Mouse (Mus musculus): ENCODE data around the gene Acr. TPM values are rescaled to one million over a fixed set of nuclear protein-coding genes. Genes with fewer than 3 reads are reported as not detected.

Acr gene
- polyA plus RNA-seq, 1 experiment, result 0.56 TPM

GRCm38 (mm10) chr15:89531399-89531798, 36.7 kb upstream of the Acr start:
- Histone ChIP-seq H3K27me3 (ENCODE audit: control insufficient read depth, insufficient read depth, low read length) (no peaks in the 10 kb centered on the region), H3K4me1 (ENCODE audit: control insufficient read depth, insufficient read depth, insufficient read length, low read length) (peaks cover 4% of the 10 kb centered on the region; the same call in 1 of the 2 replicates), H3K36me3 (ENCODE audit: control insufficient read depth, insufficient read depth, low read length) (no peaks in the 10 kb centered on the region), H3K4me3 (ENCODE audit: low read depth, low read length) (no peak overlapping the region), H3K27ac (ENCODE audit: insufficient read depth, low read depth, low read length) (no peak overlapping the region)
- no peak for TF ChIP-seq CTCF (IDR thresholded peaks at IDR 0.05; ENCODE audit: extremely low read depth, insufficient read length, insufficient replicate concordance, low read depth, low read length)
- no peak for TF ChIP-seq POLR2A (IDR thresholded peaks at IDR 0.05; ENCODE audit: low read depth, low read length)
- 92% methylated on average over 5 of the region's 5 CpGs for WGBS

- Histone ChIP-seq H3K27ac (ENCODE audit: insufficient read depth, low read depth, low read length) (no peak overlapping the region), H3K4me3 (ENCODE audit: low read depth, low read length) (no peak overlapping the region), H3K27me3 (ENCODE audit: control insufficient read depth, insufficient read depth, low read length) (no peaks in the 10 kb centered on the region), H3K4me1 (ENCODE audit: control insufficient read depth, insufficient read depth, insufficient read length, low read length) (peaks cover 4% of the 10 kb centered on the region; the same call in 1 of the 2 replicates), H3K36me3 (ENCODE audit: control insufficient read depth, insufficient read depth, low read length) (no peaks in the 10 kb centered on the region)
- WGBS, result 26% methylated on average over 29 of the region's 29 CpGs
- TF ChIP-seq POLR2A (IDR thresholded peaks at IDR 0.05; ENCODE audit: low read depth, low read length) (no peak), CTCF (IDR thresholded peaks at IDR 0.05; ENCODE audit: extremely low read depth, insufficient read length, insufficient replicate concordance, low read depth, low read length) (no peak)
Measured at GRCm38 (mm10) chr15:89532026-89532923, 35.9 kb upstream of the Acr start.

GRCm38 (mm10) chr15:89532924-89533842, 34.9 kb upstream of the Acr start:
- H3K27me3 ChIP-seq (ENCODE audit: control insufficient read depth, insufficient read depth, low read length), result no peaks in the 10 kb centered on the region
- H3K36me3 ChIP-seq (ENCODE audit: control insufficient read depth, insufficient read depth, low read length), result no peaks in the 10 kb centered on the region
- no peak overlapping the region for H3K27ac ChIP-seq (ENCODE audit: insufficient read depth, low read depth, low read length)
- TF ChIP-seq CTCF (IDR thresholded peaks at IDR 0.05; ENCODE audit: extremely low read depth, insufficient read length, insufficient replicate concordance, low read depth, low read length), result no peak
- no peak for TF ChIP-seq POLR2A (IDR thresholded peaks at IDR 0.05; ENCODE audit: low read depth, low read length)
- WGBS, result 82% methylated on average over 23 of the region's 23 CpGs
- peaks cover 4% of the 10 kb centered on the region; the same call in 1 of the 2 replicates for H3K4me1 ChIP-seq (ENCODE audit: control insufficient read depth, insufficient read depth, insufficient read length, low read length)
- no peak overlapping the region for H3K4me3 ChIP-seq (ENCODE audit: low read depth, low read length)

GRCm38 (mm10) chr15:89533843-89534207, 34.3 kb upstream of the Acr start:
- WGBS, result 84% methylated on average over 10 of the region's 10 CpGs
- Histone ChIP-seq H3K4me3 (ENCODE audit: low read depth, low read length) (no peak overlapping the region), H3K36me3 (ENCODE audit: control insufficient read depth, insufficient read depth, low read length) (no peaks in the 10 kb centered on the region), H3K4me1 (ENCODE audit: control insufficient read depth, insufficient read depth, insufficient read length, low read length) (peaks cover 4% of the 10 kb centered on the region; the same call in 1 of the 2 replicates), H3K27me3 (ENCODE audit: control insufficient read depth, insufficient read depth, low read length) (no peaks in the 10 kb centered on the region), H3K27ac (ENCODE audit: insufficient read depth, low read depth, low read length) (no peak overlapping the region)
- TF ChIP-seq POLR2A (IDR thresholded peaks at IDR 0.05; ENCODE audit: low read depth, low read length) (no peak), CTCF (IDR thresholded peaks at IDR 0.05; ENCODE audit: extremely low read depth, insufficient read length, insufficient replicate concordance, low read depth, low read length) (no peak)

GRCm38 (mm10) chr15:89544171-89544570, 24.0 kb upstream of the Acr start:
- 81% methylated on average over 7 of the region's 7 CpGs for WGBS
- H3K27ac ChIP-seq (ENCODE audit: insufficient read depth, low read depth, low read length), result no peak overlapping the region

GRCm38 (mm10) chr15:89547321-89547720, 20.8 kb upstream of the Acr start:
- no peak for TF ChIP-seq POLR2A (IDR thresholded peaks at IDR 0.05; ENCODE audit: low read depth, low read length)
- no peak for TF ChIP-seq CTCF (IDR thresholded peaks at IDR 0.05; ENCODE audit: extremely low read depth, insufficient read length, insufficient replicate concordance, low read depth, low read length)
- Histone ChIP-seq H3K4me1 (ENCODE audit: control insufficient read depth, insufficient read depth, insufficient read length, low read length) (no peaks in the 10 kb centered on the region), H3K27ac (ENCODE audit: insufficient read depth, low read depth, low read length) (no peak overlapping the region), H3K36me3 (ENCODE audit: control insufficient read depth, insufficient read depth, low read length) (no peaks in the 10 kb centered on the region), H3K4me3 (ENCODE audit: low read depth, low read length) (no peak overlapping the region), H3K27me3 (ENCODE audit: control insufficient read depth, insufficient read depth, low read length) (no peaks in the 10 kb centered on the region; the same call in 1 of the 2 replicates)
- WGBS, result 66% methylated on average over 8 of the region's 8 CpGs

More at GRCm38 (mm10) chr15:89544171-89544570, 24.0 kb upstream of the Acr start:
- no peak for TF ChIP-seq POLR2A (IDR thresholded peaks at IDR 0.05; ENCODE audit: low read depth, low read length)
- TF ChIP-seq CTCF (IDR thresholded peaks at IDR 0.05; ENCODE audit: extremely low read depth, insufficient read length, insufficient replicate concordance, low read depth, low read length), result no peak
- Histone ChIP-seq H3K4me1 (ENCODE audit: control insufficient read depth, insufficient read depth, insufficient read length, low read length) (no peaks in the 10 kb centered on the region), H3K27me3 (ENCODE audit: control insufficient read depth, insufficient read depth, low read length) (no peaks in the 10 kb centered on the region; the same call in 1 of the 2 replicates), H3K36me3 (ENCODE audit: control insufficient read depth, insufficient read depth, low read length) (no peaks in the 10 kb centered on the region), H3K4me3 (ENCODE audit: low read depth, low read length) (no peak overlapping the region)
